Mouse (Mus musculus) neural tube, embryonic 12.5 days (tissue): ENCODE data around the gene Esrrb. TPM values are rescaled to one million over a fixed set of nuclear protein-coding genes. Genes with fewer than 3 reads are reported as not detected.

Experiments
- ATAC-seq: fragments of 200-750 bp; cut with Nextera tagmentation; 2 replicates; pipeline ENCODE4 v1.8.0; 2017; ENCODE audit warnings: low read depth, mild to moderate bottlenecking, moderate TSS enrichment, moderate library complexity; ENCODE audit not compliant: low FRiP score
- H3K27ac ChIP-seq: fragments of 300-500 bp; sonication (generic); 2 replicates; pipeline ENCODE4 v1.5.1; 2016
- H3K27me3 ChIP-seq: fragments of 300-500 bp; sonication (generic); replicated peaks from 2 replicates; pipeline ENCODE4 v1.6.1; 2016; ENCODE audit warnings: mild to moderate bottlenecking
- H3K36me3 ChIP-seq: fragments of 300-500 bp; sonication (generic); 2 replicates; pipeline ENCODE4 v1.6.1; 2016; ENCODE audit warnings: mild to moderate bottlenecking
- H3K4me1 ChIP-seq: fragments of 300-500 bp; sonication (generic); 2 replicates; pipeline ENCODE4 v1.6.1; 2016
- H3K4me2 ChIP-seq: fragments of 300-500 bp; sonication (generic); replicated peaks from 2 replicates; pipeline ENCODE4 v1.6.1; 2016; ENCODE audit warnings: mild to moderate bottlenecking
- H3K4me3 ChIP-seq: fragments of 300-500 bp; sonication (generic); 2 replicates; pipeline ENCODE4 v1.5.1; 2016
- H3K9ac ChIP-seq: fragments of 300-500 bp; sonication (generic); 2 replicates; pipeline ENCODE4 v1.6.1; 2016; ENCODE audit warnings: mild to moderate bottlenecking
- H3K9me3 ChIP-seq: fragments of 300-500 bp; sonication (generic); 2 replicates; pipeline ENCODE4 v1.6.1; 2016; ENCODE audit warnings: mild to moderate bottlenecking
- WGBS: fragments of 180-500 bp; shearing (Covaris S2); methylation state at CpG from one replicate; pipeline ENCODE4 v1.1.7; 2016; 5-methylcytosine and 5-hydroxymethylcytosine counted together
- polyA plus RNA-seq: library from polyadenylated mRNA; unstranded; fragments of >200 nt; fragmentation: Nextera tagmentation; extraction: Ambion mirVana; gene quantifications from 2 replicates; pipeline ENCODE4 v1.2.1, GENCODE M21; 2016

Esrrb gene
- polyA plus RNA-seq, 1 experiment from 2014 or later = 2.3 TPM

DNA sequence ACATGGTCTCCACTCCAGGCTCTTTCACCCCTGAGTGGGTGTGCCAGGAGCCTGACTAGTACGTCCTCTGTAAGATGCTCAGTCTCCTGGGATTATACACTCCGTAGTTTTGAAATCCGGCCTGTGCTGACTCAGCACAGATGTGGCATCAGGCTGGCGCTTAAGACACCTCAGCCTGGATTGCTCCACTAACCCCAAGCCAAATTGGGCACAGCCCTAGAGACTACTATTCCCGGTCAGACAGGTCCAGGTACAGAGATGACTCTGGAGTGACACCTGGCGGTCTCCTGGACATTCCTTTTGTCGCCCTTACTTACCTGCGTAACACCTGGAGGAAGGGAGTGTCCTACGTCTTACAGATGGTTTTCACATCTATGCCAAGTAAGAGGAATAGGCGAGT lies 146.8 kb downstream of the Esrrb start:
- ATAC-seq = no peak
- Histone ChIP-seq H3K9ac (no peak overlapping the region), H3K4me3 (no peak overlapping the region), H3K9me3 (no peaks in the 10 kb centered on the region), H3K36me3 (no peaks in the 10 kb centered on the region), H3K27me3 (no peaks in the 10 kb centered on the region), H3K4me2 (no peak overlapping the region), H3K4me1 (peaks cover 17% of the 10 kb centered on the region), H3K27ac (no peak overlapping the region)
- WGBS = 89% methylated on average over 10 of the region's 10 CpGs

DNA sequence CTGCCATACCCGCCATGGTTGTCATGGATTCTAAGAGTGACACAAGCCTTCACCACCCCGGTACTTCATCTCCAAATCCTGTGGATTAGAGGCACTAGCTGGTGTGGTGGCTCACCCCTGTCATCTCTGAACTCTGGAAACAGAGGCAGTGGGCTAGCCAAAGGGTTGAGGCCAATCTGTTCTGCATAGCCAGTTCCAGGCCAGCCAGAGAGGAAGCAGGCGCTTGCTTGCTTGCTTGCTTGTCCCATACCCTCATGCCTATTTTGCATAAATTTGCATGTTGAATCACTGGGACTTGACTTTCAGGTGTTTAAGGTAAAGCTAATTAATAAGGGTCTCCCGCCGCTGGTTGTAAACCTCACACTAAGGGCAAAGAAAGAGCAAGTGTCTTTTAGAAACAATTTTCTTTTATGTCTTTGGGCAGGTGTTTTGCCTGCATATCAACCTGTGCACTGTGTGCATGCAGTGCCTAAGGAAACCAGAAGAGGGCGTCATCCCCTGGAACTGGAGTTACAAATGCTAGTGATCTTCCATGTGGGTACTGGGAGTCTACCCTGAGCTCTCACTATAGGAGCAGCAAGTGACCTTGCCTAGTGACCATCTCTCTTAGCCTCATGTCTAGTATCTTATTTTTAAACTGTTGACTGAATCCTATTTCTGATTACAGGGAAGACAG lies 147.5 kb downstream of the Esrrb start:
- Histone ChIP-seq H3K9me3 (no peaks in the 10 kb centered on the region), H3K4me2 (no peak overlapping the region), H3K27ac (no peak overlapping the region), H3K4me1 (peaks cover 17% of the 10 kb centered on the region), H3K9ac (no peak overlapping the region), H3K27me3 (no peaks in the 10 kb centered on the region), H3K4me3 (no peak overlapping the region), H3K36me3 (no peaks in the 10 kb centered on the region)
- ATAC-seq = no peak
- 71% methylated on average over 6 of the region's 6 CpGs for WGBS

DNA sequence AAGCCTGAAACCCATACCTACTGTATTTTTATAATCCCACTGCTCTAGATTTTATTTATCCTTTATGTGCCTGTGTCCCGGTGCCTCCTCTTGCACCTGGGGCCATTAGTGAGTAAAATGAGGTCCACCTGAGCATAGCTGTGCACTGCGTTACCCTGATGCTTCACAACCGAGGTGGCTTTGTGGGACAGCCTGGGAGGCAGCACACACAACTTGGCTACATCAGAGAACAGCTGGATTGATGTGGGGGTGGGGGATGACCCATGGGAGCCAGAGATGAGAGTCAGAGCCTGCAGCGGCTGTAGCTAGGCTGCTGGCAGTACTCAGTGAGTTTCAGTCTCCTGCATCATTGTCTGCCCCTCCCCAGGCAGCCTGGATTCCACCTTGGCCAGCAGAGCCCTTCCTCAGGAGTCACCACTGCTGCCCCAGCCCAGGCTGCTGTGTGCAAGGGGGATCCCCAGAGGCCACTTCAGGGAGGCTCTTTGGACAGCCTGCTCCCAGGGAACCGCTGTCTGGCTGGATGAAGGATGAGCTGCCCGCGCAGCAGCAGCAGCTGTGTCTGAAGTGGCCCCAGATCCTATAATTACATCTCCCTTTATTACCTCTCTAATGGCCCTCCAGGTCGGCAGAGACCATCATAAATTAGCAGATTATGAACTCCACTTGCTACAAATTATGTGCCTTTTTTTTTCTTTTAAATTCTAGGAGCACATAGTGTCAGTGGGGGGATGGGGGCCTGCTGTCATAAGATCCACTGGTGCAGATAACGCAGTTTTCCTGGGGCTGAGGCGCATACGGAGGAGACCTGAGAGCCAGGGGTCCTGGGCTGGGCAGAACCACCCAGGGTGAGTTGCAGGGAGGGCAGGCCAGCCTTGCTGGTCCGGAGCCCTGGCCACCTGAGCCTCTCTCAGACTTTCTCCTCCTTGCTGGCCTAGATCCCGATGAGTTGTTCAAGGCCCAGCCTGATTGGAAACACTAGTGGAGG lies 148.7 kb downstream of the Esrrb start:
- 0 out of 2 replicates have a peak overlapping the region, but pooled peaks have one; percentile 18 for H3K4me2 ChIP-seq

DNA sequence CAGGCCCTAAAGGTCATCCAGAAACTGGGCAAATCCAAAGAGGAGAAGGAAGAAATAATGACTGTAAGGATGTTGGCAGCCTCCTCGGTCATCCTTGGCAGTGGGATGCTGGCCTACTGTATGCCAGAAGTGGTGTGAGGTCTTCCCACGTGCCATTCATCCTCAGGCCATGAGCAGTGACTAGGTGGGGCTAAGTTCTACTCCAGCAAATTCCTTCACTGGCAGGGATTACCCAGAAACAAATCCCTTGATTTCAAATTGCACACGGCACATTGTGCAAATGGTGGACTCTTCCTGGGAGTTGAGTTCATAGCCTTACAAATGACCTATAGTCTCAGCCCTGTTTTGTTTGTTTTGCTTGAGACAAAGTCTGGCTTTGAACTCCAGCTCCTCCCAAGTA lies 151.4 kb downstream of the Esrrb start:
- no peaks in the 10 kb centered on the region for H3K27me3 ChIP-seq
- no peaks in the 10 kb centered on the region for H3K36me3 ChIP-seq
- no peaks in the 10 kb centered on the region for H3K9me3 ChIP-seq
- no peak overlapping the region for H3K27ac ChIP-seq
- WGBS = 89% methylated on average over 3 of the region's 3 CpGs
- ATAC-seq = no peak
- H3K4me3 ChIP-seq = no peak overlapping the region
- H3K4me2 ChIP-seq = no peak overlapping the region
- peaks cover 17% of the 10 kb centered on the region for H3K4me1 ChIP-seq
- no peak overlapping the region for H3K9ac ChIP-seq

More for the DNA sequence above, 148.7 kb downstream of the Esrrb start:
- peak; percentile 79 for ATAC-seq
- Histone ChIP-seq H3K27me3 (no peaks in the 10 kb centered on the region), H3K4me3 (no peak overlapping the region), H3K36me3 (no peaks in the 10 kb centered on the region), H3K9me3 (no peaks in the 10 kb centered on the region), H3K27ac (peak overlapping the region; percentile 11; the same call in 1 of the 2 replicates), H3K4me1 (peaks cover 17% of the 10 kb centered on the region), H3K9ac (no peak overlapping the region)
- WGBS = 15% methylated on average over 13 of the region's 13 CpGs

DNA sequence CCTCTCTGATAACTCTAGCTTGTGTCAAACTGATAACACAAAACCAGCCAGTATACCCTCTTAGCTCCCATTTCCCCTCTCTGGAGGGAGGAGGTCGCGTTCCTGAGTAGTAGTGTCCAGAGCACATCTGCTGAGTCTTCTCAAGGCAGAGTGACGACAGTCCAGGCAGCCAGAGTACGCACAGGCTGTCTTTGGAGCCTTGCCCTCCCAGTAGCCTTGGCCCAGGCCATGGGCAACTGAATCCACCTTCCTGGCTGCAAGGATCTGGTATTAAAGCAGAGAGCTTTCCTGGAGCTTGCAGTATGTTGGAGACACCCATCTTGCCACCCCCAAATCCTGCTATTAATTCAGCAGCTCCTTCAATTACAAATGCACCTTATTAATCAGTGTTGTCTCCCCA lies 152.7 kb downstream of the Esrrb start:
- H3K9ac ChIP-seq = no peak overlapping the region
- no peak overlapping the region for H3K27ac ChIP-seq
- 85% methylated on average over 4 of the region's 4 CpGs for WGBS
- H3K9me3 ChIP-seq = no peaks in the 10 kb centered on the region
- H3K36me3 ChIP-seq = no peaks in the 10 kb centered on the region
- no peak overlapping the region for H3K4me2 ChIP-seq
- H3K4me1 ChIP-seq = peaks cover 22% of the 10 kb centered on the region
- no peak for ATAC-seq
- 0 out of 2 replicates have a peak, but pooled peaks cover under 1% of the 10 kb centered on the region for H3K27me3 ChIP-seq
- H3K4me3 ChIP-seq = no peak overlapping the region

DNA sequence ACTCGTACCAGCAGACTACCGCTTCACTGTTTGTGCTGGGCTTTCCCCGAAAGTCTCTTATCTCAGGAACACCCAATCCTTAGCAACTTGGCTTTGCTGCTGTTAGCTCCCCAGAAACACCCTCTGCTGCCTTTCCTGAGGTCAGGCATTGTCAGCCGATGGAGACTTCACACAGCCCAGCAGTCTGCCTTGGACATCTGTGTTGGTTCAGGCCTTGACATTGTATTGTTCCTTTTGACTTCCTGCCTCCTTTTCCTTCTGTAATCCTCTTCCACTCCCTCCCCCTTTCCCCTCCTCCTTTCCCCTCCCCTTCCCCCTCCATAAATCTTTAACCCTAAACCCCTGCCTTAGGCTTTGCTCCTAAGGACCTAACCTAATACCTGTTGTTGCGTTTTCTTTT lies 155.7 kb downstream of the Esrrb start:
- no peak overlapping the region for H3K4me3 ChIP-seq
- WGBS = 69% methylated on average over 5 of the region's 5 CpGs
- ATAC-seq = no peak

DNA sequence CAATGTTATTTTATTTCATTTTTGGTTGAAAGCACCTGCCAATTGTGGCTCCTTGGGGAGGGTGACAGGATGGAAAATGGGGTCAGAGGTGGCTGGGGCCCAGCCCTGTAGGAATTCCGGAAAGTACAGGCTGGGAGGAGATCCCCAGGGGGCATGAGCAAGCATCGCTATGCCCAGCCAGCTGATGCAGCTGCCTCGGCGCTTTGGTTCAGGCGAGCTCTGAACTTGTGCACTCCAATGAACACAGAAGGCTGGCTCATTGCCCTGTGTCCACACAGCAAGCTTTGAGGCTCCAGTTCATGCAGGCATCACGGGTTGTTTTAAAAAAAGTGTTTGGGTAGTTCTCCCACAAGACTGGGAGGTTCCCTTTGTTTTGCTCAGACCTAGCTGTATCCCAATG lies 156.8 kb downstream of the Esrrb start:
- no peaks in the 10 kb centered on the region for H3K36me3 ChIP-seq
- no peak overlapping the region for H3K4me3 ChIP-seq
- H3K27me3 ChIP-seq = 0 out of 2 replicates have a peak, but pooled peaks cover 4% of the 10 kb centered on the region
- no peak overlapping the region for H3K27ac ChIP-seq
- no peak for ATAC-seq
- H3K9ac ChIP-seq = no peak overlapping the region
- no peaks in the 10 kb centered on the region for H3K9me3 ChIP-seq
- H3K4me1 ChIP-seq = peaks cover 10% of the 10 kb centered on the region; the same call in 1 of the 2 replicates
- 52% methylated on average over 6 of the region's 6 CpGs for WGBS
- no peak overlapping the region for H3K4me2 ChIP-seq

More for the DNA sequence above, 155.7 kb downstream of the Esrrb start:
- no peaks in the 10 kb centered on the region for H3K9me3 ChIP-seq
- no peak overlapping the region for H3K4me2 ChIP-seq
- no peak overlapping the region for H3K27ac ChIP-seq
- H3K27me3 ChIP-seq = 0 out of 2 replicates have a peak, but pooled peaks cover 4% of the 10 kb centered on the region
- H3K4me1 ChIP-seq = peaks cover 10% of the 10 kb centered on the region; the same call in 1 of the 2 replicates
- H3K9ac ChIP-seq = no peak overlapping the region
- no peaks in the 10 kb centered on the region for H3K36me3 ChIP-seq

DNA sequence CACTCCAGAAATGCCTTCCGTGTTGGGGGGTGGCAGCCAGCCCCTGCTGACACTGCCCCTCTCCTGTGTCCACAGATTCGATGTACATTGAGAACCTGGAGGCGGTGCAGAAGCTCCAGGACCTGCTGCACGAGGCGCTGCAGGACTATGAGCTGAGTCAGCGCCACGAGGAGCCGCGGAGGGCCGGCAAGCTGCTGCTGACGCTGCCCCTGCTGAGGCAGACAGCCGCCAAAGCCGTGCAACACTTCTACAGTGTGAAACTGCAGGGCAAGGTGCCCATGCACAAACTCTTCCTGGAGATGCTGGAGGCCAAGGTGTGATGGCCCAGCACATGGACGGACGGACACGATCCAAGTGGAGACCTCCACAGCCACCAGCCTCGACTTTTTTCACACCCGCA lies 157.8 kb downstream of the Esrrb start:
- Histone ChIP-seq H3K27ac (no peak overlapping the region), H3K36me3 (no peaks in the 10 kb centered on the region), H3K9ac (no peak overlapping the region), H3K27me3 (0 out of 2 replicates have a peak, but pooled peaks cover 4% of the 10 kb centered on the region), H3K4me1 (peaks cover 10% of the 10 kb centered on the region; the same call in 1 of the 2 replicates), H3K9me3 (no peaks in the 10 kb centered on the region), H3K4me2 (no peak overlapping the region), H3K4me3 (no peak overlapping the region)
- WGBS = 36% methylated on average over 18 of the region's 18 CpGs
- ATAC-seq = no peak

DNA sequence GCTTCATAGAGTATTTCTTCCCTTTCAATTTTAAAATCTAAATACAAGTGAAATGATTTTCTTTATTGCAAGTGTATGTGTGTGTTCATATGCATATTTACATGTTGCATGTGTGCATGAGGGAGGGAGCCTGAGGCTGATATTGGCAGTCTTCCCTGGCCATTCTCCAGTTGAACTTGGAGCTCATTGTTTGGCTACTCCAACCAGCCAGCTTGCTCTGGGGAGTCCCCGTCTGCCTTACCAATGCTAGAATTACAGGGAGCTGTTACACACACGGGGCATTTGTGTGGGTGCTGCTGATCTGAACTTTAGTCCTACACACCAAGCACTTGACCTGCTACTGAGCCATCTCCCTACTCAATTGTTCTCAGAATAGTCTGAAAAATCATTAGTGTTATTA lies 173.4 kb downstream of the Esrrb start:
- no peak overlapping the region for H3K4me3 ChIP-seq
- no peaks in the 10 kb centered on the region for H3K27me3 ChIP-seq
- no peaks in the 10 kb centered on the region for H3K4me1 ChIP-seq
- no peaks in the 10 kb centered on the region for H3K9me3 ChIP-seq
- H3K36me3 ChIP-seq = no peaks in the 10 kb centered on the region
- no peak overlapping the region for H3K27ac ChIP-seq
- H3K9ac ChIP-seq = no peak overlapping the region
- no peak for ATAC-seq
- 77% methylated on average over 2 of the region's 2 CpGs for WGBS
- no peak overlapping the region for H3K4me2 ChIP-seq

DNA sequence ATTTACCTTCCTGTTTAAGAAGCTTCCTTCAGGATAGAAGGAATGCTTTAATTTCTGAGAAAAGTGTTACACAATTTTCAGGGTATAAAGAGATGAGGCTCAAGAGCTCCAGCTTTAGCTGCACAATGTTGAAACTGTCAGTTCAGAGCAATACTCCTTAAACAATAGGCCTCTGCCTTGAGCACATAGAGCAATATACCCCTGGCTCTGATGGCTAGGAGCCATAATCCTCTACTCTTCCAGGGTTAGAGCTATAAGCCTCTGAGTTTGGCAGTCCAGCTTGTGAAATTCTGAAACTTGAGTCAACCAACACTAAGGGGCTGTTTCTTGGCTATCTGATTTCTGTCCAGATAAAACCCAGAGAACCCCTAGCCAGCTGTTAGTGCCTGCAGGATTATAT lies 176.9 kb downstream of the Esrrb start:
- Histone ChIP-seq H3K27me3 (no peaks in the 10 kb centered on the region; the same call in 1 of the 2 replicates), H3K36me3 (no peaks in the 10 kb centered on the region), H3K9ac (no peak overlapping the region), H3K4me2 (no peak overlapping the region), H3K27ac (no peak overlapping the region), H3K9me3 (no peaks in the 10 kb centered on the region), H3K4me1 (no peaks in the 10 kb centered on the region), H3K4me3 (no peak overlapping the region)
- ATAC-seq = no peak

DNA sequence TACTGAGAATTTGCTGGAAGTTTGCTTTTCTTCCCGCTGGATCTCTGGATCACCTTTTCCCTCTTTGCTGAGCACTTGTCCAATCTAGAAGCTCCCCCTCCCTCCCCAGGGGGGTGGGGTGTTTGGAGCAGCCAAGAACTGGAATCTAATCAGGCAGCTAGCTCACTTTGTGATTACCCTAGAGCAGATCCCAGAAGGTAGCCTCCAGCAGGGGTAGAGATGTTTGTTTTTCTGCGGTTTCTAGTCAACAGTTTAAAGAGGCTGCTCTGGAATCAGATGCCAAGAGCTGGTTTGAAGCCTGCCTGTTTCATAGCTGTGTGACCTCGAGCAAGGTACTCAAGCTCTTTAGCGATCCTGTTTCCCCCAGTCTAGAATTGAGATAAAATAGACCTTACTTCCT lies 177.8 kb downstream of the Esrrb start:
- Histone ChIP-seq H3K36me3 (no peaks in the 10 kb centered on the region), H3K27me3 (no peaks in the 10 kb centered on the region; the same call in 1 of the 2 replicates), H3K9ac (no peak overlapping the region), H3K4me2 (no peak overlapping the region), H3K4me1 (no peaks in the 10 kb centered on the region), H3K9me3 (no peaks in the 10 kb centered on the region), H3K4me3 (no peak overlapping the region), H3K27ac (no peak overlapping the region)
- no peak for ATAC-seq
- 78% methylated on average over 4 of the region's 4 CpGs for WGBS

DNA sequence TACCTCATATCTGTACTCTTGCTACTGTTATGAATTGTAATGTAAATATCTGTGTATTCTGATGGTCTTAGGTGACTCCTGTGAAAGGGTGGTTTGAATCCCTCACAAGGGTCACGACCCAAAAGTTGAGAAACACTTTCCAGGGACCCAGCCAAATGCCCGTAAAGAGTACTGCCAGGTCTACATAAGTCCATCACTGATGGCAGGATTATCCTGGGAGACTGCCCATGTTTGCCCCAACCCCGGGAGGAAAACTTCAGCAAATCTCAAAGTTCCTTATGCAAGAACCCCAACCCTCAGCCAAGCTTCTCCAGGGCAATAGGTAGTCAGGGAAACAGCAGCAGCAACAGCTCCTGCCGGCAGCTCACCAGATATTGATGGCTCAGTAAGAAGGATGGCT lies 178.6 kb downstream of the Esrrb start:
- Histone ChIP-seq H3K4me3 (no peak overlapping the region), H3K9me3 (no peaks in the 10 kb centered on the region), H3K4me2 (no peak overlapping the region), H3K27ac (no peak overlapping the region), H3K9ac (no peak overlapping the region), H3K4me1 (no peaks in the 10 kb centered on the region), H3K36me3 (no peaks in the 10 kb centered on the region), H3K27me3 (no peaks in the 10 kb centered on the region; the same call in 1 of the 2 replicates)
- 74% methylated on average over 4 of the region's 4 CpGs for WGBS
- no peak for ATAC-seq
